Mouse (Mus musculus) stomach, embryonic 16.5 days (tissue): Measurements from ENCODE around the gene Gm17555. TPM values are rescaled to one million over a fixed set of nuclear protein-coding genes. Genes with fewer than 3 reads are reported as not detected.

ENCODE experiments used
- ATAC-seq: fragments of 200-750 bp; cut with Nextera tagmentation; 2 replicates; pipeline ENCODE4 v1.8.0; 2017; ENCODE audit warnings: moderate number of reproducible peaks, moderate TSS enrichment; ENCODE audit not compliant: insufficient read depth, low FRiP score
- H3K27ac ChIP-seq: fragments of 300-500 bp; sonication (generic); 2 replicates; pipeline ENCODE4 v1.5.1; 2014; ENCODE audit warnings: low read length
- H3K27me3 ChIP-seq: fragments of 300-500 bp; sonication (generic); 2 replicates; pipeline ENCODE4 v1.6.1; 2014; ENCODE audit warnings: low read length, control low read depth, mixed read lengths; ENCODE audit not compliant: control insufficient read depth, insufficient read depth
- H3K36me3 ChIP-seq: fragments of 300-500 bp; sonication (generic); 2 replicates; pipeline ENCODE4 v1.6.1; 2014; ENCODE audit warnings: low read length; ENCODE audit not compliant: control insufficient read depth, insufficient read depth
- H3K4me1 ChIP-seq: fragments of 300-500 bp; sonication (generic); 2 replicates; pipeline ENCODE4 v1.6.1; 2014; ENCODE audit warnings: low read length, control low read depth, mixed read lengths; ENCODE audit not compliant: control insufficient read depth, insufficient read depth
- H3K4me2 ChIP-seq: fragments of 300-500 bp; sonication (generic); 2 replicates; pipeline ENCODE4 v1.6.1; 2014; ENCODE audit warnings: low read depth, low read length, mixed read lengths
- H3K4me3 ChIP-seq: fragments of 300-500 bp; sonication (generic); replicated peaks from 2 replicates; pipeline ENCODE4 v1.5.1; 2014; ENCODE audit warnings: mild to moderate bottlenecking, low read length
- H3K9ac ChIP-seq: fragments of 300-500 bp; sonication (generic); 2 replicates; pipeline ENCODE4 v1.6.1; 2014; ENCODE audit warnings: low read length
- H3K9me3 ChIP-seq: fragments of 300-500 bp; sonication (generic); replicated peaks from 2 replicates; pipeline ENCODE4 v1.6.1; 2016; ENCODE audit warnings: low read length, control low read depth; ENCODE audit not compliant: control insufficient read depth
- whole genome bisulfite sequencing: fragments of 180-500 bp; shearing (Covaris S2); extraction: QIAGEN DNeasy Blood & Tissue Kit; methylation state at CpG from one replicate; pipeline ENCODE4 v1.1.7; 2014; 5-methylcytosine and 5-hydroxymethylcytosine counted together
- polyA plus RNA-seq: library from polyadenylated mRNA; unstranded; fragments of >200 nt; fragmentation: Nextera tagmentation; extraction: Ambion mirVana; gene quantifications from 2 replicates; pipeline ENCODE4 v1.2.1, GENCODE M21; 2015

Gene Gm17555
- polyA plus RNA-seq, 1 experiment from 2014 or later: not detected

DNA sequence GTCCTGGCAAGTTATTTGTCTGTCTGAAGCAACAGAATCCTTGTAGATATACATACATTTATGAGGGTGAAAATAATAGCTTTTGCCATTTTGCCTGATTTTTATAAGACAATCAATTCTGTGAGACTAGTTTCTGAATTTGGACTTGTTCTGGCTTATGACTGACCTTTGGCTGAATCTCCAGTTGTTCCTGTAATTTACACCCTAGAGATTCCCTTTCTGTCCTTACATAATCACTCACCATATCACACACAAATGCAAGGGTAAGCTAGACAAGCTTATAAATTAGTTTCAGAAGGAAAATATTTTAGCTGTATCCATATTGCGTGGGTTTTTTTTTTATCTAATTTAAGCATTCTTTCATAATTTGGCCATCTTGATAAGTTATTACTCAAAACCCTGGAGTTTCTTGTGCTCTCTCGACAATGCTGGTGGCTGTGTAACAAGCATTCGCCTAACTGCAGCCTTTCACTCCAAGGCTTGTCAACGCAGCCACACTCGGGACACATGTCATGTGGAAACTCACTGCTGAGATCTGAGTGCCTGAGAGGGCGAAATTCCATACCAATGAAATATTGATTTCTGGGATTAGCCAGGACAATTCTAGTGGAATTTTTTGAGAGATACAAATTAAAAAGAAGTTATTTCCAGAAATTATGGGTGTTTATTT is 3.8 kb upstream of the Gm17555 start:
- no peak for ATAC-seq
- H3K4me3 ChIP-seq: no peak overlapping the region
- WGBS: 81% methylated on average over 6 of the region's 6 CpGs
- H3K9me3 ChIP-seq: no peaks in the 10 kb centered on the region
- H3K4me1 ChIP-seq: no peaks in the 10 kb centered on the region
- no peak overlapping the region for H3K9ac ChIP-seq
- no peaks in the 10 kb centered on the region for H3K36me3 ChIP-seq
- H3K27ac ChIP-seq: no peak overlapping the region
- no peak overlapping the region for H3K4me2 ChIP-seq
- H3K27me3 ChIP-seq: no peaks in the 10 kb centered on the region

- WGBS: 66% methylated on average over 4 of the region's 4 CpGs
- H3K9me3 ChIP-seq: no peaks in the 10 kb centered on the region
- H3K4me1 ChIP-seq: no peaks in the 10 kb centered on the region
- no peak overlapping the region for H3K9ac ChIP-seq
- no peak overlapping the region for H3K4me3 ChIP-seq
- no peak for ATAC-seq
- no peak overlapping the region for H3K4me2 ChIP-seq
- H3K27ac ChIP-seq: no peak overlapping the region
- no peaks in the 10 kb centered on the region for H3K36me3 ChIP-seq
- no peaks in the 10 kb centered on the region for H3K27me3 ChIP-seq
Observed at GRCm38 (mm10) chr2:126227581-126227980, 12.7 kb downstream of the Gm17555 start.

GRCm38 (mm10) chr2:126231731-126232130 is 16.8 kb downstream of the Gm17555 start:
- ATAC-seq: no peak
- H3K4me3 ChIP-seq: no peak overlapping the region
- WGBS: 84% methylated on average over 1 of the region's 1 CpGs

GRCm38 (mm10) chr2:126236905-126237304 is 22.0 kb downstream of the Gm17555 start:
- Histone ChIP-seq H3K4me1 (no peaks in the 10 kb centered on the region), H3K9ac (no peak overlapping the region), H3K27me3 (no peaks in the 10 kb centered on the region), H3K36me3 (no peaks in the 10 kb centered on the region), H3K4me3 (no peak overlapping the region), H3K27ac (no peak overlapping the region), H3K4me2 (no peak overlapping the region), H3K9me3 (no peaks in the 10 kb centered on the region)
- no peak for ATAC-seq
- WGBS: 69% methylated on average over 4 of the region's 4 CpGs

More at GRCm38 (mm10) chr2:126231731-126232130, 16.8 kb downstream of the Gm17555 start:
- no peaks in the 10 kb centered on the region for H3K9me3 ChIP-seq
- H3K9ac ChIP-seq: no peak overlapping the region
- no peak overlapping the region for H3K27ac ChIP-seq
- no peaks in the 10 kb centered on the region for H3K36me3 ChIP-seq
- no peak overlapping the region for H3K4me2 ChIP-seq
- no peaks in the 10 kb centered on the region for H3K27me3 ChIP-seq
- no peaks in the 10 kb centered on the region for H3K4me1 ChIP-seq

DNA sequence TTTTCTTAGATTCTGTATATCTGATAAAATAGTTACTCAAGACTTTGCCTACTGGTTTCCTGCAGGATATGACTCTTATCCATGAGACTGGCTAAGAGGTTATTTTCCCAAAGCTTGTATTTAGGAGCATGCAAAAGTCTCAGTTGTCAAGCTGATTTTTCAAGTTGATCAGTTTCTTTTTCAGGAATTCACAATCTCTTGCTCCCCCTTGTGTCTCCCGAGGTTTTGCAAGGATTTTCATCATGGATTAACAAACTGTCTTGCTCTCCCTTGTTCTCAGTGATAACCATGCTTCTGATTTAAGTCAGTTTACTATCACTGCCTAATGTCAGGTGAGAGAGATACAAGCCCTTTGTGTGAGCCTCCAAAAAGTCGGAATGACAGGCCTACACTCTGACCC is 30.5 kb downstream of the Gm17555 start:
- H3K4me2 ChIP-seq: no peak overlapping the region
- no peaks in the 10 kb centered on the region for H3K4me1 ChIP-seq
- H3K27me3 ChIP-seq: no peaks in the 10 kb centered on the region
- H3K9me3 ChIP-seq: no peaks in the 10 kb centered on the region
- H3K27ac ChIP-seq: no peak overlapping the region
- H3K9ac ChIP-seq: no peak overlapping the region
- 37% methylated on average over 2 of the region's 2 CpGs for WGBS
- H3K36me3 ChIP-seq: no peaks in the 10 kb centered on the region
- no peak for ATAC-seq
- H3K4me3 ChIP-seq: no peak overlapping the region

- no peak for ATAC-seq
- whole genome bisulfite sequencing: 94% methylated on average over 2 of the region's 2 CpGs
- H3K36me3 ChIP-seq: no peaks in the 10 kb centered on the region
Observed at GRCm38 (mm10) chr2:126248536-126248935, 33.6 kb downstream of the Gm17555 start.

GRCm38 (mm10) chr2:126252211-126252610 is 37.3 kb downstream of the Gm17555 start:
- H3K9me3 ChIP-seq: no peaks in the 10 kb centered on the region
- no peak overlapping the region for H3K9ac ChIP-seq

More at GRCm38 (mm10) chr2:126248536-126248935, 33.6 kb downstream of the Gm17555 start:
- Histone ChIP-seq H3K9ac (no peak overlapping the region), H3K27ac (no peak overlapping the region), H3K4me3 (no peak overlapping the region), H3K4me2 (no peak overlapping the region), H3K9me3 (no peaks in the 10 kb centered on the region), H3K27me3 (no peaks in the 10 kb centered on the region), H3K4me1 (no peaks in the 10 kb centered on the region)

More at GRCm38 (mm10) chr2:126252211-126252610, 37.3 kb downstream of the Gm17555 start:
- Histone ChIP-seq H3K36me3 (no peaks in the 10 kb centered on the region), H3K27me3 (no peaks in the 10 kb centered on the region), H3K27ac (no peak overlapping the region), H3K4me1 (no peaks in the 10 kb centered on the region), H3K4me2 (no peak overlapping the region), H3K4me3 (no peak overlapping the region)
- no peak for ATAC-seq

Other genes with a start within 250 kb of the Gm17555 start
- 6.7 and 9.3 TPM in 2 replicates for gene Fgf7, start 180.4 kb upstream of the Gm17555 start, polyA plus RNA-seq
- not detected in 2 replicates for gene Fam227b, start 63.1 kb upstream of the Gm17555 start, polyA plus RNA-seq
- 29.0 and 29.7 TPM in 2 replicates for gene Dtwd1, start 63.0 kb upstream of the Gm17555 start, polyA plus RNA-seq